Mouse (Mus musculus): ENCODE measurements around the gene Thoc3.

DNA sequence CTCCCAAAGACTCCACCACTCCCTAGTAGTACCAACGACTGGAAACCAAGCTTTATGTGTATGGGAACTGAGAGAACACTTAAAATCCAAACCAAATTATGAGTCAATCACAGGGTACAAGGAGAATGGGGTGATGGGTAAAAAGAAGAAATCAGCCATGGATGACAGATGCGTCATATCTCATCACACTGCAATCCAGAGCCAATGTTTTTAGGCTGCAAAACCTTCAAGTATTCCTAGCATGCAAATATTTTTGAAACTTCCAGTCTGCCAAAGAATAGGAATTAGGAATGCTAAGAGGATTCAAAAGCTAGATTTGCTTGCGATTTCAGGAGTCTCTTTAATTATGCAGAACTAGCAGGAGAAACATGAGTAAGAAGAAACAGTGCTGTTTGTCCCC, 39.9 kb downstream of the Thoc3 start:
- TF ChIP-seq CTCF (IDR thresholded peaks at IDR 0.05) = no peak
- TF ChIP-seq EP300 (IDR thresholded peaks at IDR 0.05) = no peak

Data from lung, postnatal 0 days (tissue).